Mouse (Mus musculus): Measurements from ENCODE around the gene Ppp6r2. TPM values are rescaled to one million over a fixed set of nuclear protein-coding genes. Genes with fewer than 3 reads are reported as not detected.

Gene Ppp6r2
- total and polyA plus RNA-seq, 3 experiments: 8.7 to 14.7 (median 10.3) TPM

- no peak overlapping the region for H3K9ac ChIP-seq (ENCODE audit: insufficient read depth, low read depth)
- dilution Hi-C loops (cut with MboI; ENCODE audit: extremely low pct_ligation_motif_present, extremely low pct_unique_long_range_greater_than_20kb, low sequenced_read_pairs) (no loop called here), in situ Hi-C loops (cut with MboI; ENCODE audit: low pct_ligation_motif_present, low pct_unique_long_range_greater_than_20kb, low sequenced_read_pairs) (no loop called here)
- no peak for TF ChIP-seq NELFE (IDR thresholded peaks at IDR 0.05; ENCODE audit: low read depth, low read length)
- TF ChIP-seq UBTF (IDR thresholded peaks at IDR 0.05; ENCODE audit: low read depth, low read length): no peak
- no peak for TF ChIP-seq IRF4 (IDR thresholded peaks at IDR 0.05; ENCODE audit: low read depth, low read length)
- no peak for TF ChIP-seq ZC3H11A (IDR thresholded peaks at IDR 0.05; ENCODE audit: low read depth, low read length)
- TF ChIP-seq MAX (IDR thresholded peaks at IDR 0.05; ENCODE audit: low read length): no peak
- no peak for TF ChIP-seq HCFC1 (IDR thresholded peaks at IDR 0.05; ENCODE audit: low read depth, low read length)
- TF ChIP-seq ZKSCAN1 (IDR thresholded peaks at IDR 0.05; ENCODE audit: borderline replicate concordance, low read depth, low read length): no peak
- no peak for TF ChIP-seq MEF2A (IDR thresholded peaks at IDR 0.05; ENCODE audit: borderline replicate concordance, low read depth, low read length)
- no peak for TF ChIP-seq JUN (IDR thresholded peaks at IDR 0.05; ENCODE audit: insufficient read depth, low read depth, low read length)
- no peak for TF ChIP-seq CHD2 (IDR thresholded peaks at IDR 0.05; ENCODE audit: low read length)
- no peak for TF ChIP-seq BHLHE40 (IDR thresholded peaks at IDR 0.05; ENCODE audit: low read depth, low read length)
- H3K79me2 ChIP-seq (replicated peaks; ENCODE audit: control insufficient read depth, extremely low read depth, insufficient read depth, poor library complexity, severe bottlenecking): 0 out of 2 replicates have a peak, but pooled peaks cover 3% of the 10 kb centered on the region
- H3K4me3 ChIP-seq (replicated peaks in 1 of 3; ENCODE audit: low read depth in 2 of 3, low read length in 2 of 3, poor library complexity in 1 of 3): no peak overlapping the region
- peaks cover 12 to 29% of the 10 kb centered on the region in 2 experiments for H3K4me1 ChIP-seq (ENCODE audit: control insufficient read depth in 1 of 2, insufficient read depth in 2 of 2)
- H3K4me2 ChIP-seq (ENCODE audit: insufficient read depth, low read depth, poor library complexity, severe bottlenecking): no peak overlapping the region
- H3K36me3 ChIP-seq (replicated peaks in 1 of 2; ENCODE audit: control insufficient read depth in 1 of 2, insufficient read depth in 1 of 2, low read length in 1 of 2): peaks cover 20 to 62% of the 10 kb centered on the region in 2 experiments
- peaks cover 8% of the 10 kb centered on the region for H3K9me3 ChIP-seq (replicated peaks; ENCODE audit: low read length)
- H3K27ac ChIP-seq (ENCODE audit: insufficient read depth, low read depth): no peak overlapping the region
- no peaks in the 10 kb centered on the region for H3K27me3 ChIP-seq (replicated peaks)
- DNase-seq (ENCODE audit: extremely low read depth): no peak
Measured at GRCm38 (mm10) chr15:89182842-89183241, 28.5 kb upstream of the Ppp6r2 start.

- DNase-seq (ENCODE audit: extremely low read depth): no peak
- H3K27me3 ChIP-seq (replicated peaks): no peaks in the 10 kb centered on the region
- no peak overlapping the region for H3K27ac ChIP-seq (ENCODE audit: insufficient read depth, low read depth)
- no peak for TF ChIP-seq ZC3H11A (IDR thresholded peaks at IDR 0.05; ENCODE audit: low read depth, low read length)
- no peak overlapping the region for H3K9ac ChIP-seq (ENCODE audit: insufficient read depth, low read depth)
- no peak overlapping the region for H3K4me2 ChIP-seq (ENCODE audit: insufficient read depth, low read depth, poor library complexity, severe bottlenecking)
- H3K36me3 ChIP-seq (replicated peaks in 1 of 2; ENCODE audit: control insufficient read depth in 1 of 2, insufficient read depth in 1 of 2, low read length in 1 of 2): peaks cover 28 to 77% of the 10 kb centered on the region in 2 experiments
- H3K4me1 ChIP-seq (ENCODE audit: control insufficient read depth in 1 of 2, insufficient read depth in 2 of 2): peaks cover 4 to 14% of the 10 kb centered on the region in 2 experiments; a peak in 2 of 4 replicates
- 0 out of 2 replicates have a peak, but pooled peaks cover 3% of the 10 kb centered on the region for H3K79me2 ChIP-seq (replicated peaks; ENCODE audit: control insufficient read depth, extremely low read depth, insufficient read depth, poor library complexity, severe bottlenecking)
- peaks cover 8% of the 10 kb centered on the region for H3K9me3 ChIP-seq (replicated peaks; ENCODE audit: low read length)
- in situ Hi-C loops (cut with MboI; ENCODE audit: low pct_ligation_motif_present, low pct_unique_long_range_greater_than_20kb, low sequenced_read_pairs) (no loop called here), dilution Hi-C loops (cut with MboI; ENCODE audit: extremely low pct_ligation_motif_present, extremely low pct_unique_long_range_greater_than_20kb, low sequenced_read_pairs) (no loop called here)
- no peak overlapping the region for H3K4me3 ChIP-seq (replicated peaks in 1 of 3; ENCODE audit: low read depth in 2 of 3, low read length in 2 of 3, poor library complexity in 1 of 3)
Measured at GRCm38 (mm10) chr15:89184141-89184936, 27.0 kb upstream of the Ppp6r2 start.

GRCm38 (mm10) chr15:89184937-89185227, 26.5 kb upstream of the Ppp6r2 start:
- H3K4me2 ChIP-seq (ENCODE audit: insufficient read depth, low read depth, poor library complexity, severe bottlenecking): no peak overlapping the region
- no peaks in the 10 kb centered on the region for H3K27me3 ChIP-seq (replicated peaks)
- no peak overlapping the region for H3K27ac ChIP-seq (ENCODE audit: insufficient read depth, low read depth)
- peaks cover 8% of the 10 kb centered on the region for H3K9me3 ChIP-seq (replicated peaks; ENCODE audit: low read length)
- in situ Hi-C loops (cut with MboI; ENCODE audit: low pct_ligation_motif_present, low pct_unique_long_range_greater_than_20kb, low sequenced_read_pairs): no loop called here
- H3K9ac ChIP-seq (ENCODE audit: insufficient read depth, low read depth): no peak overlapping the region
- no peak for TF ChIP-seq ZNF384 (IDR thresholded peaks at IDR 0.05; ENCODE audit: low read depth, low read length)
- no peak for TF ChIP-seq GABPA (IDR thresholded peaks at IDR 0.05; ENCODE audit: insufficient replicate concordance, low read depth, low read length)
- no peak for TF ChIP-seq UBTF (IDR thresholded peaks at IDR 0.05; ENCODE audit: low read depth, low read length)
- TF ChIP-seq TBP (conservative IDR thresholded peaks at IDR 0.05; ENCODE audit: low read depth, low read length): no peak
- no peak for TF ChIP-seq MXI1 (IDR thresholded peaks at IDR 0.05; ENCODE audit: low read depth, low read length)
- TF ChIP-seq ELF1 (IDR thresholded peaks at IDR 0.05; ENCODE audit: low read depth, low read length): no peak
- TF ChIP-seq JUND (conservative IDR thresholded peaks at IDR 0.05; ENCODE audit: low read depth, low read length): no peak
- no peak for TF ChIP-seq CHD1 (IDR thresholded peaks at IDR 0.05; ENCODE audit: low read depth, low read length)
- no peak for TF ChIP-seq NRF1 (IDR thresholded peaks at IDR 0.05; ENCODE audit: low read depth, low read length)
- TF ChIP-seq ETS1 (conservative IDR thresholded peaks at IDR 0.05; ENCODE audit: low read depth, low read length): no peak
- no peaks in the 10 kb centered on the region for H3K79me2 ChIP-seq (replicated peaks; ENCODE audit: control insufficient read depth, extremely low read depth, insufficient read depth, poor library complexity, severe bottlenecking)
- no peak overlapping the region for H3K4me3 ChIP-seq (replicated peaks in 1 of 3; ENCODE audit: low read depth in 2 of 3, low read length in 2 of 3, poor library complexity in 1 of 3)
- dilution Hi-C loops (cut with MboI; ENCODE audit: extremely low pct_ligation_motif_present, extremely low pct_unique_long_range_greater_than_20kb, low sequenced_read_pairs): no loop called here
- DNase-seq (ENCODE audit: extremely low read depth): no peak
- H3K36me3 ChIP-seq (replicated peaks in 1 of 2; ENCODE audit: control insufficient read depth in 1 of 2, insufficient read depth in 1 of 2, low read length in 1 of 2): peaks cover 28 to 82% of the 10 kb centered on the region in 2 experiments
- peaks cover 4 to 9% of the 10 kb centered on the region in 2 experiments; a peak in 1 of 4 replicates for H3K4me1 ChIP-seq (ENCODE audit: control insufficient read depth in 1 of 2, insufficient read depth in 2 of 2)
